Mouse (Mus musculus) T-helper 17 cell (primary cell): ENCODE measurements around the gene Dcpp1.

Source experiments
- in situ Hi-C, 2 experiments: fragments of 300-600 bp; cut with MboI, MseI; formaldehyde crosslinking; loops; 1 replicate in 1 of 2; 2 replicates in 1 of 2; pipeline ENCODE4 v1.15.1; 2025; ENCODE audit warnings: high pct_unique_total_duplicates in 2 of 2

The Dcpp1 gene

DNA sequence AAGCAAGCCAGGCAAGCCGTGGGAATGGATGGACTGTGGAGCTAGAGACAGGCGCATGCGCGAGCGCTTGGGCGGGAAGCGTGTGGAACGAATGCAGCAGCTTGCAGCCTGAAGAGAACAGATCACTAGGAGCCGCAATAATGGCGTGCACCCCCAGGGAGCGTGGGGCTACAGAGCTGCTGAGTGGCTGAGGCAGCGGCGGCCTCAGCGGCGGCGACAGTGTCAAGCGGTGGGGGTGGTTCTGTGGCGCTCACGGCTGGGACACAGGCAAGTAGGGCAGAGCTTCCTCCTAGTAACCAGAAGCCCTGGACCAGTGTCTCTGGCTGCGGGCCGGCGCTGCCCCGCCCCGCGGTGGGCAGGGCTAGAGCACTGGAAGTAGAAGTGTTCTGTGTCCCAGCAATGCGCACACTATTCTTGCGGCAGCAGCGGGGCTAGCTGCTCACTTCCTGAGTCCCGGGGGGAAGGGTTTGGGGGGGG is 43.9 kb downstream of the Dcpp1 start:
- in situ Hi-C loops, result loop anchor here in 1 of 2 experiments (5.0 kb wide), 1 partner anchor 42 kb away; the partner anchor contains the start of genes Dcpp1 and Dcpp2

DNA sequence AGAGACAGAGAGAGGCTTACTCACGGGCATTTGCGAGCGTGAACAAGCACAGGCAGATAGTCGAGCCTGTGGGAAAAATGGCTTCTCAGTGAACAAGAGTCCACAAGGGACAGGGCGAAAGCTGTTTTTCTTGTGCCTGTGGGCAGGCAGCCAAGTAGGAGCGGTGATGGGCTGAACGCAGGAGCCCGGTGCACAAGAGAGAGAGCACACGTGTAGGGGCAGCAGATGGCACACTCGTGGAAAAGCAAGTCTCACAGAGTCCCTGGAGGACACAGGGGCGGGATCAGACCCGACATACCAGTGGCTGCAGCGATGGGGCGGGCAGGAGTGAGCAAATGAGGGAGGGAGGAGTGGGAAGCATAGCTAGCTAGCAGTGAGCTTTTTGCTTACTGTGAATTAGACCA is 44.4 kb downstream of the Dcpp1 start:
- in situ Hi-C loops, result no loop called here

GRCm38 (mm10) chr17:23931157-23931556 is 50.5 kb downstream of the Dcpp1 start:
- in situ Hi-C loops, result no loop called here
